Comparison of ENCODE assay signal across 21 mouse cellular contexts in the genomic region with DNA sequence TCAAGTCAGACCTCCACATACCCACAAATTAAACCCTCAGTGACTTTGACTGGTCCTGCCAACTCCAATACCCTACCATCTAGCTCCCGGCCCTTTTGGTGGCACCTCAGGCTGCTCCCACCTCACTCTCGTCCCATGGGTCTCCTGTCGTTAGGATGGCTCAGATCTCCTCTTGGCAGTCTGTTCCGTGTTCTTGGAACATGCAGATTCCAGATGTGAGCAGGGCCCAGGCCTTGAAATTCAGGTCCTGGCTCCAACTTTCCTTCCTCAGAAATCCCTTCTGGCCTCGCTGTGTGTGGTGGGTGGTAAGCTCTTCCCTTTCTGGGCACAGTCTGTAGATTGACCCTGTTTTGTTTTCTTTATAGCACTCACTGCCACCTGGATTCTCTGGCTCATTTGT.
DNase-seq lines count a peak whose midpoint lies in the region; ATAC-seq and TF ChIP-seq lines count a peak whose summit lies in the region.
"Had no signal": no experiment of that assay in that cellular context is flagged by ENCODE, and none has a peak within 500 bp of the region (broad histone marks: within the 10 kb centered on the region; RNA-seq: fewer than 3 reads in every experiment).

No protein-coding gene starts in this region.

- no peaks in the 10 kb centered on the region for H3K27me3 ChIP-seq in midbrain, embryonic 11.5 days (ENCODE audit: control insufficient read depth, insufficient read depth, low read length)
- peaks cover 14% of the 10 kb centered on the region for H3K27me3 ChIP-seq in midbrain, embryonic 10.5 days (ENCODE audit: low read depth, poor library complexity, severe bottlenecking)
- no peaks in the 10 kb centered on the region for H3K27me3 ChIP-seq in limb, embryonic 10.5 days (ENCODE audit: low read depth, poor library complexity, severe bottlenecking)
- H3K27me3 ChIP-seq: embryonic facial prominence, embryonic 15.5 days; hindbrain, embryonic 12.5 days had no signal

- 78% methylated on average over 5 of the region's 5 CpGs for WGBS in midbrain, embryonic 11.5 days
- 92% methylated on average over 5 of the region's 5 CpGs for WGBS in midbrain, embryonic 10.5 days
- 72% methylated on average over 5 of the region's 5 CpGs for WGBS in limb, embryonic 10.5 days

- H3K27ac ChIP-seq in gastrocnemius, adult 2 months = no peak overlapping the region
- no peak overlapping the region for H3K27ac ChIP-seq in midbrain, embryonic 11.5 days (ENCODE audit: low read depth, low read length)
- no peak overlapping the region for H3K27ac ChIP-seq in midbrain, embryonic 10.5 days (replicated peaks)
- peak overlapping the region; percentile 10; the same call in 1 of the 2 replicates for H3K27ac ChIP-seq in limb, embryonic 10.5 days
- H3K27ac ChIP-seq: embryonic facial prominence, embryonic 15.5 days; forebrain, embryonic 10.5 days; hindbrain, embryonic 12.5 days had no signal

- no peak for ATAC-seq in midbrain, embryonic 11.5 days (ENCODE audit: low FRiP score)
- no peak for ATAC-seq in granulocyte monocyte progenitor cell, adult 5-6 weeks (replicated peaks; ENCODE audit: poor library complexity, severe bottlenecking)
- ATAC-seq: forebrain, embryonic 14.5 days; hindbrain, embryonic 16.5 days; inflammation-experienced regulatory T-cells, adult 6 months; intestine, postnatal 0 days had no signal

- no peaks in the 10 kb centered on the region for H3K36me3 ChIP-seq in midbrain, embryonic 11.5 days (ENCODE audit: control insufficient read depth, insufficient read depth, low read length)
- H3K36me3 ChIP-seq in midbrain, embryonic 10.5 days = no peaks in the 10 kb centered on the region
- H3K36me3 ChIP-seq in limb, embryonic 10.5 days = no peaks in the 10 kb centered on the region
- H3K36me3 ChIP-seq: embryonic facial prominence, embryonic 15.5 days; forebrain, embryonic 10.5 days; hindbrain, embryonic 12.5 days had no signal

- DNase-seq in gastrocnemius, adult 2 months = peak; percentile 31
- no peak for DNase-seq in gastrocnemius, adult 8-10 months (ENCODE audit: low spot score in 2 of 2)
- DNase-seq in midbrain, embryonic 11.5 days (ENCODE audit: low spot score, missing footprints) = peak; percentile 86
- DNase-seq in midbrain, embryonic 10.5 days (ENCODE audit: low spot score) = no peak
- no peak for DNase-seq in limb, embryonic 10.5 days (ENCODE audit: low spot score)
- DNase-seq in urinary bladder, adult 2 months (ENCODE audit: low spot score) = no peak
- DNase-seq: adrenal gland, adult 8-10 months; adrenal gland, postnatal 36 days; cerebellum, adult 2 months; cerebellum, postnatal 25 days; heart, postnatal 10 days; heart, postnatal 4 days had no signal

- H3K9me3 ChIP-seq in midbrain, embryonic 11.5 days (ENCODE audit: control insufficient read depth, low read length) = no peaks in the 10 kb centered on the region
- H3K9me3 ChIP-seq in midbrain, embryonic 10.5 days (replicated peaks) = no peaks in the 10 kb centered on the region
- no peaks in the 10 kb centered on the region for H3K9me3 ChIP-seq in limb, embryonic 10.5 days (replicated peaks)
- H3K9me3 ChIP-seq: embryonic facial prominence, embryonic 15.5 days; forebrain, embryonic 10.5 days; hindbrain, embryonic 12.5 days had no signal

- no peaks in the 10 kb centered on the region; the same call in 1 of the 2 replicates for H3K4me1 ChIP-seq in midbrain, embryonic 11.5 days (ENCODE audit: control insufficient read depth, insufficient read depth, low read length)
- H3K4me1 ChIP-seq in midbrain, embryonic 10.5 days = 0 out of 2 replicates have a peak, but pooled peaks cover 2% of the 10 kb centered on the region
- H3K4me1 ChIP-seq in limb, embryonic 10.5 days = peaks cover 63% of the 10 kb centered on the region

- H3K4me3 ChIP-seq in gastrocnemius, adult 2 months = no peak overlapping the region
- no peak overlapping the region for H3K4me3 ChIP-seq in midbrain, embryonic 11.5 days (ENCODE audit: low read depth, low read length)
- no peak overlapping the region for H3K4me3 ChIP-seq in midbrain, embryonic 10.5 days
- no peak overlapping the region for H3K4me3 ChIP-seq in limb, embryonic 10.5 days
- H3K4me3 ChIP-seq: embryonic facial prominence, embryonic 15.5 days; erythroblast, embryonic 14.5 days; forebrain, embryonic 10.5 days; hindbrain, embryonic 12.5 days had no signal

- intact Hi-C loops in gastrocnemius, adult 2 months (cut with DNase I) = no loop called here

- no peak overlapping the region for H3K4me2 ChIP-seq in midbrain, embryonic 11.5 days
- H3K4me2 ChIP-seq: embryonic facial prominence, embryonic 15.5 days; hindbrain, embryonic 12.5 days had no signal

- H3K9ac ChIP-seq in midbrain, embryonic 11.5 days (ENCODE audit: low read length) = no peak overlapping the region
- H3K9ac ChIP-seq: embryonic facial prominence, embryonic 15.5 days; hindbrain, embryonic 12.5 days had no signal

- no peak for TF ChIP-seq CTCF in gastrocnemius, adult 2 months (IDR thresholded peaks at IDR 0.05)

Comparison
In these comparisons a context has a peak if more than half of its experiments do, and no peak if none do; other contexts are left out.
1. DNase-seq: peak in gastrocnemius, adult 2 months (single experiment) and midbrain, embryonic 11.5 days (single experiment); none in gastrocnemius, adult 8-10 months (0 of 2), midbrain, embryonic 10.5 days (single experiment), limb, embryonic 10.5 days (single experiment) and urinary bladder, adult 2 months (single experiment).